Mouse (Mus musculus): Measurements from ENCODE around the gene Fkbp15.

GRCm38 (mm10) chr4:62331977-62332376 lies 28.4 kb downstream of the Fkbp15 start:
- TF ChIP-seq CTCF (IDR thresholded peaks at IDR 0.05; ENCODE audit: extremely low read depth, insufficient read length, insufficient replicate concordance, low read depth, low read length): no peak
- no peak for TF ChIP-seq POLR2A (IDR thresholded peaks at IDR 0.05; ENCODE audit: low read depth, low read length)

All from small intestine, adult 2 months (tissue).